Mouse (Mus musculus): ENCODE results near the gene Cd200. TPM values are rescaled to one million over a fixed set of nuclear protein-coding genes. Genes with fewer than 3 reads are reported as not detected.
A peak's percentile ranks its signal among the peaks of the same experiment; 100 is the strongest.

Gene Cd200
- 338 and 424 TPM in 2 replicates for polyA plus RNA-seq (2015; fragmentation: Nextera tagmentation; extraction: Ambion mirVana)

GRCm38 (mm10) chr16:45408425-45409063 is at the start of gene Cd200:
TSS of gene Cd200 (minus strand) at chr16:45409053.
- Histone ChIP-seq H3K36me3 (ENCODE audit: insufficient read depth, low read length) (no peaks in the 10 kb centered on the region), H3K4me1 (ENCODE audit: insufficient read depth, low read depth, low read length) (no peaks in the 10 kb centered on the region; the same call in 1 of the 2 replicates), H3K27ac (ENCODE audit: low read length) (peak within 1 kb of the TSS; percentile 92), H3K4me3 (ENCODE audit: low read depth, low read length) (peak within 1 kb of the TSS; percentile 69), H3K9ac (replicated peaks; ENCODE audit: low read depth) (peak within 1 kb of the TSS; percentile 79), H3K4me2 (replicated peaks; ENCODE audit: low read depth, low read length) (peak within 1 kb of the TSS; percentile 79), H3K27me3 (replicated peaks; ENCODE audit: insufficient read depth, low read length) (no peaks in the 10 kb centered on the region), H3K9me3 (ENCODE audit: low read length) (no peaks in the 10 kb centered on the region)
- peak; percentile 85 for ATAC-seq
- under 1% methylated on average over 28 of the region's 28 CpGs for WGBS
- TF ChIP-seq EP300 (IDR thresholded peaks at IDR 0.05) (no peak), CTCF (IDR thresholded peaks at IDR 0.05) (peak; percentile 50)
- DNase-seq (ENCODE audit: low spot score), result peak; percentile 73

GRCm38 (mm10) chr16:45454762-45455161 is 45.9 kb upstream of the Cd200 start:
- Histone ChIP-seq H3K27ac (ENCODE audit: low read length) (no peak overlapping the region), H3K9ac (replicated peaks; ENCODE audit: low read depth) (no peak overlapping the region), H3K9me3 (ENCODE audit: low read length) (no peaks in the 10 kb centered on the region), H3K4me1 (ENCODE audit: insufficient read depth, low read depth, low read length) (no peaks in the 10 kb centered on the region), H3K27me3 (replicated peaks; ENCODE audit: insufficient read depth, low read length) (no peaks in the 10 kb centered on the region), H3K36me3 (ENCODE audit: insufficient read depth, low read length) (no peaks in the 10 kb centered on the region), H3K4me3 (ENCODE audit: low read depth, low read length) (no peak overlapping the region), H3K4me2 (replicated peaks; ENCODE audit: low read depth, low read length) (no peak overlapping the region)
- DNase-seq (ENCODE audit: low spot score) (no peak), ATAC-seq (no peak)
- no peak for TF ChIP-seq EP300 (IDR thresholded peaks at IDR 0.05)

GRCm38 (mm10) chr16:45437230-45437739 is 28.4 kb upstream of the Cd200 start:
- WGBS, result 85% methylated on average over 1 of the region's 1 CpGs

GRCm38 (mm10) chr16:45435591-45435990 is 26.7 kb upstream of the Cd200 start:
- Histone ChIP-seq H3K4me2 (replicated peaks; ENCODE audit: low read depth, low read length) (no peak overlapping the region), H3K36me3 (ENCODE audit: insufficient read depth, low read length) (no peaks in the 10 kb centered on the region), H3K9me3 (ENCODE audit: low read length) (no peaks in the 10 kb centered on the region), H3K9ac (replicated peaks; ENCODE audit: low read depth) (no peak overlapping the region), H3K27ac (ENCODE audit: low read length) (no peak overlapping the region), H3K4me3 (ENCODE audit: low read depth, low read length) (no peak overlapping the region), H3K27me3 (replicated peaks; ENCODE audit: insufficient read depth, low read length) (no peaks in the 10 kb centered on the region), H3K4me1 (ENCODE audit: insufficient read depth, low read depth, low read length) (no peaks in the 10 kb centered on the region)
- DNase-seq (ENCODE audit: low spot score) (peak; percentile 52), ATAC-seq (peak; percentile 72)
- TF ChIP-seq EP300 (IDR thresholded peaks at IDR 0.05), result no peak
- no peak for TF ChIP-seq CTCF (IDR thresholded peaks at IDR 0.05)

More at GRCm38 (mm10) chr16:45437230-45437739, 28.4 kb upstream of the Cd200 start:
- Histone ChIP-seq H3K4me2 (replicated peaks; ENCODE audit: low read depth, low read length) (no peak overlapping the region), H3K4me3 (ENCODE audit: low read depth, low read length) (no peak overlapping the region), H3K4me1 (ENCODE audit: insufficient read depth, low read depth, low read length) (no peaks in the 10 kb centered on the region), H3K36me3 (ENCODE audit: insufficient read depth, low read length) (no peaks in the 10 kb centered on the region), H3K9me3 (ENCODE audit: low read length) (no peaks in the 10 kb centered on the region), H3K9ac (replicated peaks; ENCODE audit: low read depth) (no peak overlapping the region), H3K27me3 (replicated peaks; ENCODE audit: insufficient read depth, low read length) (no peaks in the 10 kb centered on the region), H3K27ac (ENCODE audit: low read length) (no peak overlapping the region)
- no peak for ATAC-seq
- peak; percentile 14 for TF ChIP-seq CTCF (IDR thresholded peaks at IDR 0.05)
- no peak for TF ChIP-seq EP300 (IDR thresholded peaks at IDR 0.05)
- DNase-seq (ENCODE audit: low spot score), result no peak

- WGBS, result 77% methylated on average over 9 of the region's 9 CpGs
- no peaks in the 10 kb centered on the region for H3K4me1 ChIP-seq (ENCODE audit: insufficient read depth, low read depth, low read length)
- H3K27me3 ChIP-seq (replicated peaks; ENCODE audit: insufficient read depth, low read length), result no peaks in the 10 kb centered on the region
- no peaks in the 10 kb centered on the region for H3K36me3 ChIP-seq (ENCODE audit: insufficient read depth, low read length)
- TF ChIP-seq EP300 (IDR thresholded peaks at IDR 0.05) (no peak), CTCF (IDR thresholded peaks at IDR 0.05) (no peak)
- DNase-seq (ENCODE audit: low spot score), result peak; percentile 13
- H3K4me2 ChIP-seq (replicated peaks; ENCODE audit: low read depth, low read length), result no peak overlapping the region
- no peak overlapping the region for H3K4me3 ChIP-seq (ENCODE audit: low read depth, low read length)
- no peak overlapping the region for H3K9ac ChIP-seq (replicated peaks; ENCODE audit: low read depth)
- 0 out of 2 replicates have a peak, but pooled peaks have one; percentile 12 for ATAC-seq
- no peak overlapping the region for H3K27ac ChIP-seq (ENCODE audit: low read length)
- no peaks in the 10 kb centered on the region for H3K9me3 ChIP-seq (ENCODE audit: low read length)
Measured at GRCm38 (mm10) chr16:45427651-45428050, 18.8 kb upstream of the Cd200 start.

GRCm38 (mm10) chr16:45413497-45413896 is 4.6 kb upstream of the Cd200 start:
- DNase-seq (ENCODE audit: low spot score) (peak; percentile 26), ATAC-seq (no peak)
- no peaks in the 10 kb centered on the region for H3K4me1 ChIP-seq (ENCODE audit: insufficient read depth, low read depth, low read length)
- no peak for TF ChIP-seq EP300 (IDR thresholded peaks at IDR 0.05)
- TF ChIP-seq CTCF (IDR thresholded peaks at IDR 0.05), result peak; percentile 53
- no peak overlapping the region for H3K4me2 ChIP-seq (replicated peaks; ENCODE audit: low read depth, low read length)
- H3K9ac ChIP-seq (replicated peaks; ENCODE audit: low read depth), result no peak overlapping the region
- no peak overlapping the region for H3K4me3 ChIP-seq (ENCODE audit: low read depth, low read length)
- no peaks in the 10 kb centered on the region for H3K27me3 ChIP-seq (replicated peaks; ENCODE audit: insufficient read depth, low read length)
- H3K27ac ChIP-seq (ENCODE audit: low read length), result no peak overlapping the region
- H3K36me3 ChIP-seq (ENCODE audit: insufficient read depth, low read length), result no peaks in the 10 kb centered on the region
- no peaks in the 10 kb centered on the region for H3K9me3 ChIP-seq (ENCODE audit: low read length)

All from lung, postnatal 0 days (tissue).